Mouse (Mus musculus) cortical plate, adult 2 months (tissue): ENCODE results near the gene Myl7.

ENCODE experiments used
- CTCF ChIP-seq: fragments of 200-500 bp; IDR thresholded peaks from 2 replicates; pipeline ENCODE4 v1.5.1; 2011; ENCODE audit warnings: mild to moderate bottlenecking, control low read depth, low read length; ENCODE audit not compliant: insufficient read depth; ENCODE audit errors: extremely low read depth
- POLR2A ChIP-seq: fragments of 200-500 bp; IDR thresholded peaks from 2 replicates; pipeline ENCODE4 v1.6.1; 2011; ENCODE audit warnings: mild to moderate bottlenecking, low read length, control low read depth; ENCODE audit not compliant: insufficient read depth; ENCODE audit errors: extremely low read depth

DNA sequence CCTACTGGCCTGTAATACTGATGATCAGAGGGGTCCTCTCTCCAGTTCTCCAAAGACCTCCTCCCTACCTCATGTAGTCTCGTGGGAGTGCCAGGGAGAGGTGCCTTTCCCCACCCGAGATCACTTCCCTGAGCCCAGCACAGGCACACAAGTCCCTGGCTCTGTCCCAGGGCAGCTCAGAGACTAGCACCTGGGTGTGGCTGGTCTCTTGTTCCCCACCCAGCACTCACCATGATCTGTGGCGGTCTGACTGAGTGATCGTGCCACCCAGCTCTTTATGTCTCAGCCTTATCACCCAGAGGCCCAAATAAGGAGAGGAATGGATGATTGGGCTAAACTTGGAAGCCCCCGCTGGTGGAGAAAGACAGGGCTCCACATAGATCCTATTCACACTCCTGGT is at the start of gene Myl7:
- TF ChIP-seq CTCF: no peak
- no peak for TF ChIP-seq POLR2A
